Mouse (Mus musculus) forebrain, embryonic 10.5 days (tissue): ENCODE data around the gene Pdia5. TPM values are rescaled to one million over a fixed set of nuclear protein-coding genes. Genes with fewer than 3 reads are reported as not detected.
A peak's percentile ranks its signal among the peaks of the same experiment; 100 is the strongest.

Source experiments
- DNase-seq: peaks from one replicate; pipeline ENCODE4 v3.0.0-alpha.2; 2017; ENCODE audit warnings: low spot score; ENCODE audit errors: extremely low spot score
- H3K27ac ChIP-seq: fragments of 300-500 bp; sonication (generic); 2 replicates; pipeline ENCODE4 v1.5.1; 2016; ENCODE audit warnings: mild to moderate bottlenecking
- H3K27me3 ChIP-seq: fragments of 300-500 bp; sonication (generic); 2 replicates; pipeline ENCODE4 v1.6.1; 2016; ENCODE audit warnings: mild to moderate bottlenecking; ENCODE audit not compliant: poor library complexity, severe bottlenecking
- H3K36me3 ChIP-seq: fragments of 300-500 bp; sonication (generic); replicated peaks from 2 replicates; pipeline ENCODE4 v1.6.1; 2016; ENCODE audit warnings: mild to moderate bottlenecking, moderate library complexity
- H3K4me1 ChIP-seq: fragments of 300-500 bp; sonication (generic); 2 replicates; pipeline ENCODE4 v1.6.1; 2016
- H3K4me3 ChIP-seq: fragments of 300-500 bp; sonication (generic); 2 replicates; pipeline ENCODE4 v1.5.1; 2016; ENCODE audit warnings: mild to moderate bottlenecking, moderate library complexity
- H3K9me3 ChIP-seq: fragments of 300-500 bp; sonication (generic); 2 replicates; pipeline ENCODE4 v1.6.1; 2016; ENCODE audit warnings: mild to moderate bottlenecking, moderate library complexity
- WGBS: fragments of 180-500 bp; shearing (Covaris S2); methylation state at CpG from one replicate; pipeline ENCODE4 v1.1.7; 2016; 5-methylcytosine and 5-hydroxymethylcytosine counted together
- polyA plus RNA-seq: library from polyadenylated mRNA; unstranded; fragments of >200 nt; fragmentation: Nextera tagmentation; extraction: Ambion mirVana; gene quantifications from 2 replicates; pipeline ENCODE4 v1.2.1, GENCODE M21; 2016

Pdia5 gene
- polyA plus RNA-seq: 19.1 and 22.7 TPM in 2 replicates

GRCm38 (mm10) chr16:35490231-35491070 is at the start of gene Pdia5:
TSS of gene Pdia5 (minus strand) at chr16:35490873.
- H3K27me3 ChIP-seq: peaks cover 15% of the 10 kb centered on the region
- under 1% methylated on average over 66 of the region's 66 CpGs for WGBS
- H3K4me1 ChIP-seq: peaks cover 45% of the 10 kb centered on the region
- peak; percentile 85 for DNase-seq
- no peaks in the 10 kb centered on the region for H3K36me3 ChIP-seq
- H3K9me3 ChIP-seq: no peaks in the 10 kb centered on the region
- peak within 1 kb of the TSS; percentile 93 for H3K4me3 ChIP-seq
- H3K27ac ChIP-seq: peak within 1 kb of the TSS; percentile 86

- Histone ChIP-seq H3K4me1 (peaks cover 51% of the 10 kb centered on the region), H3K4me3 (no peak overlapping the region), H3K27ac (no peak overlapping the region), H3K9me3 (no peaks in the 10 kb centered on the region; the same call in 1 of the 2 replicates), H3K27me3 (peaks cover 82% of the 10 kb centered on the region), H3K36me3 (peaks cover 7% of the 10 kb centered on the region)
- WGBS: 43% methylated on average over 10 of the region's 10 CpGs
- no peak for DNase-seq
These were observed 48.4 kb upstream of the Pdia5 start for GRCm38 (mm10) chr16:35539041-35539440.

GRCm38 (mm10) chr16:35537651-35538050 is 47.0 kb upstream of the Pdia5 start:
- no peak for DNase-seq
- H3K36me3 ChIP-seq: no peaks in the 10 kb centered on the region
- 86% methylated on average over 8 of the region's 8 CpGs for WGBS
- H3K9me3 ChIP-seq: no peaks in the 10 kb centered on the region; the same call in 1 of the 2 replicates
- peaks cover 68% of the 10 kb centered on the region for H3K27me3 ChIP-seq
- peaks cover 40% of the 10 kb centered on the region for H3K4me1 ChIP-seq
- no peak overlapping the region for H3K4me3 ChIP-seq
- no peak overlapping the region for H3K27ac ChIP-seq

- WGBS: 80% methylated on average over 3 of the region's 3 CpGs
- H3K9me3 ChIP-seq: no peaks in the 10 kb centered on the region
- H3K36me3 ChIP-seq: no peaks in the 10 kb centered on the region
- H3K4me3 ChIP-seq: no peak overlapping the region
- H3K27me3 ChIP-seq: peaks cover 37% of the 10 kb centered on the region
- peaks cover 11% of the 10 kb centered on the region for H3K4me1 ChIP-seq
- no peak overlapping the region for H3K27ac ChIP-seq
- no peak for DNase-seq
These were observed 44.0 kb upstream of the Pdia5 start for GRCm38 (mm10) chr16:35534630-35535029.

GRCm38 (mm10) chr16:35524200-35524599 is 33.5 kb upstream of the Pdia5 start:
- H3K27ac ChIP-seq: no peak overlapping the region
- no peak overlapping the region for H3K4me3 ChIP-seq
- H3K27me3 ChIP-seq: peaks cover 6% of the 10 kb centered on the region
- DNase-seq: no peak
- 81% methylated on average over 4 of the region's 4 CpGs for WGBS
- peaks cover 4% of the 10 kb centered on the region for H3K4me1 ChIP-seq
- H3K36me3 ChIP-seq: no peaks in the 10 kb centered on the region
- H3K9me3 ChIP-seq: no peaks in the 10 kb centered on the region

- H3K4me1 ChIP-seq: peaks cover 26% of the 10 kb centered on the region
- H3K27ac ChIP-seq: no peak overlapping the region
- 73% methylated on average over 7 of the region's 7 CpGs for WGBS
- H3K9me3 ChIP-seq: no peaks in the 10 kb centered on the region
- H3K36me3 ChIP-seq: no peaks in the 10 kb centered on the region
- peaks cover 11% of the 10 kb centered on the region for H3K27me3 ChIP-seq
- no peak for DNase-seq
- no peak overlapping the region for H3K4me3 ChIP-seq
These were observed 28.6 kb upstream of the Pdia5 start for GRCm38 (mm10) chr16:35519245-35519644.

- H3K27ac ChIP-seq: peak overlapping the region; percentile 58
- H3K9me3 ChIP-seq: no peaks in the 10 kb centered on the region
- WGBS: 65% methylated on average over 23 of the region's 23 CpGs
- no peaks in the 10 kb centered on the region for H3K36me3 ChIP-seq
- H3K27me3 ChIP-seq: peaks cover 11% of the 10 kb centered on the region
- peaks cover 26% of the 10 kb centered on the region for H3K4me1 ChIP-seq
- no peak for DNase-seq
- no peak overlapping the region for H3K4me3 ChIP-seq
These were observed 27.6 kb upstream of the Pdia5 start for GRCm38 (mm10) chr16:35517976-35518951.

GRCm38 (mm10) chr16:35515977-35516612 is 25.4 kb upstream of the Pdia5 start:
- DNase-seq: no peak
- 76% methylated on average over 21 of the region's 21 CpGs for WGBS
- no peak overlapping the region for H3K27ac ChIP-seq

GRCm38 (mm10) chr16:35509331-35510070 is 18.8 kb upstream of the Pdia5 start:
- Histone ChIP-seq H3K27me3 (peaks cover 6% of the 10 kb centered on the region; the same call in 1 of the 2 replicates), H3K27ac (peak overlapping the region; percentile 35; the same call in 1 of the 2 replicates), H3K9me3 (no peaks in the 10 kb centered on the region), H3K4me1 (peaks cover 11% of the 10 kb centered on the region), H3K4me3 (no peak overlapping the region), H3K36me3 (no peaks in the 10 kb centered on the region)
- WGBS: 60% methylated on average over 11 of the region's 11 CpGs
- DNase-seq: no peak

More at GRCm38 (mm10) chr16:35515977-35516612, 25.4 kb upstream of the Pdia5 start:
- H3K36me3 ChIP-seq: no peaks in the 10 kb centered on the region
- no peaks in the 10 kb centered on the region for H3K9me3 ChIP-seq
- peaks cover 11% of the 10 kb centered on the region for H3K27me3 ChIP-seq
- H3K4me1 ChIP-seq: peaks cover 26% of the 10 kb centered on the region
- no peak overlapping the region for H3K4me3 ChIP-seq

- Histone ChIP-seq H3K4me1 (peaks cover 11% of the 10 kb centered on the region), H3K36me3 (no peaks in the 10 kb centered on the region), H3K4me3 (no peak overlapping the region), H3K9me3 (no peaks in the 10 kb centered on the region), H3K27me3 (peaks cover 6% of the 10 kb centered on the region; the same call in 1 of the 2 replicates), H3K27ac (no peak overlapping the region)
- no peak for DNase-seq
- 90% methylated on average over 6 of the region's 6 CpGs for WGBS
These were observed 17.9 kb upstream of the Pdia5 start for GRCm38 (mm10) chr16:35508581-35508980.

GRCm38 (mm10) chr16:35505786-35506185 is 15.1 kb upstream of the Pdia5 start:
- Histone ChIP-seq H3K27ac (no peak overlapping the region), H3K4me3 (no peak overlapping the region), H3K36me3 (no peaks in the 10 kb centered on the region), H3K4me1 (peaks cover 11% of the 10 kb centered on the region), H3K27me3 (peaks cover 6% of the 10 kb centered on the region; the same call in 1 of the 2 replicates), H3K9me3 (no peaks in the 10 kb centered on the region)
- DNase-seq: no peak
- 88% methylated on average over 4 of the region's 4 CpGs for WGBS
